Comparison of ENCODE assay signal across 7 mouse cellular contexts in the genomic region with DNA sequence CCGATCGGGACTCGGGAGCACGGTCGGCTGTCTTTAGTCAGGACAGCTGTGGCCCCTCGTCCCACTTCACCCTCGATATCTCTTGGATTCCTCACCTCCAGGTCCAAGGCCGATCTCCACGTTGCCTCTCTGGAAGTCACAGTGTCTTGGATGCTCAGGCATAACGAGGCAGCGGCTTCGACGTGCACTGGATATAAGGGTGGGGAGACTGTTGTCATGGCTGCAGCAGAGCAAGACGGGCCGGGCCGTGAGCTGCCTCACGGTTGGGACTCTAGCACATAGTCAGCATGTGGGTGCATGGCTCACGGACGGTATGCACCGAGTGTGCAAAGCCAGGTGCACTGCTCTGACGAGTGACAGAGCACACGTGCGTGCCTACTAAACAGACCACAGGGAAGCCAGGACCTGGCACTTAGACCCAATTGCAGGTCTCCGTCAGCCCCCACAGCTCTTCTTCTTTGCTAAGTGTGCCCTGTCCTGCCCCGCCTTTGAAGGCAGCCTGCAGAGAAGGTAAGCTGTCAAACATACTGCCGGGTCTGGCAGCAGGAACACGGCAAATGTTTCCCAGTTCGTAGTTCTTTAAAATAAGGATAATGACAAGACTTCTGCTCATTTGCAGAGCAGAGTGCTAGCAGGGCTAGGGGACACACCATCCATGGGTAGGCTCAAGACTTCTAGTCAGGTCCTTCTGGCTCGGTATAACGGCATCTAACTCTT. TPM values are rescaled to one million over a fixed set of nuclear protein-coding genes. Genes with fewer than 3 reads are reported as not detected.
A peak's percentile ranks its signal among the peaks of the same experiment; 100 is the strongest.
DNase-seq lines count a peak whose midpoint lies in the region; TF ChIP-seq lines count a peak whose summit lies in the region.

No protein-coding gene starts in this region.

- peak; percentile 54 to 60 for DNase-seq in B cell, adult 2 months
- peak; percentile 52 for DNase-seq in CD4-positive helper T cell, adult 2 months (ENCODE audit: low read depth, low spot score)
- DNase-seq in forebrain, embryonic 10.5 days (ENCODE audit: extremely low spot score, low spot score): peak; percentile 44
- DNase-seq in liver: peak; percentile 78
- no peak for DNase-seq in spleen, adult 2 months (ENCODE audit: low read depth in 1 of 2, low spot score in 2 of 2)
- DNase-seq in left cerebral cortex, postnatal 14 days (ENCODE audit: low spot score in 2 of 2): no peak
- no peak for DNase-seq in cerebellum, adult 8-10 months

- H3K36me3 ChIP-seq in forebrain, embryonic 10.5 days (replicated peaks): peaks cover 6% of the 10 kb centered on the region
- H3K36me3 ChIP-seq in spleen, adult 2 months (ENCODE audit: control insufficient read depth, insufficient read depth, low read length): no peaks in the 10 kb centered on the region

- WGBS in forebrain, embryonic 10.5 days: 1% methylated on average over 30 of the region's 30 CpGs
- WGBS in spleen, adult 2 months: 6% methylated on average over 26 of the region's 30 CpGs

- intact Hi-C loops in left cerebral cortex, postnatal 14 days (cut with DNase I): no loop called here

- peaks cover 45% of the 10 kb centered on the region for H3K27me3 ChIP-seq in forebrain, embryonic 10.5 days (ENCODE audit: poor library complexity, severe bottlenecking)
- H3K27me3 ChIP-seq in spleen, adult 2 months (ENCODE audit: control insufficient read depth, insufficient read depth, low read length): peaks cover 13% of the 10 kb centered on the region

- no peak overlapping the region for H3K27ac ChIP-seq in forebrain, embryonic 10.5 days
- H3K27ac ChIP-seq in spleen, adult 2 months (ENCODE audit: insufficient read depth, low read length): peak overlapping the region; percentile 49; the same call in 1 of the 2 replicates

- H3K4me3 ChIP-seq in forebrain, embryonic 10.5 days: peak overlapping the region; percentile 30
- peak overlapping the region; percentile 47 for H3K4me3 ChIP-seq in spleen, adult 2 months (ENCODE audit: extremely low read depth, insufficient read depth, insufficient read length)

- H3K9me3 ChIP-seq in forebrain, embryonic 10.5 days: no peaks in the 10 kb centered on the region

- H3K4me1 ChIP-seq in forebrain, embryonic 10.5 days: peaks cover 28% of the 10 kb centered on the region
- H3K4me1 ChIP-seq in spleen, adult 2 months (ENCODE audit: control insufficient read depth, insufficient read depth, insufficient read length): peaks cover 12% of the 10 kb centered on the region

- TF ChIP-seq CTCF in spleen, adult 2 months (IDR thresholded peaks at IDR 0.05; ENCODE audit: extremely low read depth, insufficient read depth, insufficient read length, insufficient replicate concordance): no peak

- no peak for TF ChIP-seq POLR2A in spleen, adult 2 months (IDR thresholded peaks at IDR 0.05; ENCODE audit: low read depth, low read length)

RNA-seq across cellular contexts. Expression of a gene that starts 0.9 kb away (rescaled TPM):
- 0.42 and 0.78 TPM in 2 replicates for polyA plus RNA-seq in forebrain, embryonic 10.5 days (2016; fragmentation: Nextera tagmentation; extraction: Ambion mirVana)
- polyA plus RNA-seq in spleen, adult 2 months (2012; rRNA removed): 14.8 and 17.3 TPM in 2 replicates
- 1 to 10 TPM; 3.9 to 4.5 TPM for total RNA-seq in left cerebral cortex, postnatal 14 days (2021)

RNA-seq across cellular contexts. Expression of a gene that starts 18.7 kb away (rescaled TPM):
- polyA plus RNA-seq in forebrain, embryonic 10.5 days (2016; fragmentation: Nextera tagmentation; extraction: Ambion mirVana): 122 and 124 TPM in 2 replicates
- 83.1 and 103 TPM in 2 replicates for polyA plus RNA-seq in spleen, adult 2 months (2012; rRNA removed)
- total RNA-seq in left cerebral cortex, postnatal 14 days (2021): 10 to 100 TPM; 60.3 to 61.4 TPM

RNA-seq across cellular contexts. Expression of a gene that starts 19.9 kb away (rescaled TPM):
- 21.9 and 23.1 TPM in 2 replicates for polyA plus RNA-seq in forebrain, embryonic 10.5 days (2016; fragmentation: Nextera tagmentation; extraction: Ambion mirVana)
- polyA plus RNA-seq in spleen, adult 2 months (2012; rRNA removed): 54.7 and 62.7 TPM in 2 replicates
- 10 to 100 TPM; 34.8 to 36.3 TPM for total RNA-seq in left cerebral cortex, postnatal 14 days (2021)

RNA-seq across cellular contexts. Expression of a gene that starts 38.9 kb away (rescaled TPM):
- 1.1 TPM in 2 replicates for polyA plus RNA-seq in forebrain, embryonic 10.5 days (2016; fragmentation: Nextera tagmentation; extraction: Ambion mirVana)
- polyA plus RNA-seq in spleen, adult 2 months (2012; rRNA removed): 0.87 and 1.0 TPM in 2 replicates
- under 1 TPM; 0.20 to 0.66 TPM for total RNA-seq in left cerebral cortex, postnatal 14 days (2021)

RNA-seq across cellular contexts. Expression of a gene that starts 51.4 kb away (rescaled TPM):
- polyA plus RNA-seq in forebrain, embryonic 10.5 days (2016; fragmentation: Nextera tagmentation; extraction: Ambion mirVana): 3.9 and 4.4 TPM in 2 replicates
- polyA plus RNA-seq in spleen, adult 2 months (2012; rRNA removed): 10.6 TPM in 2 replicates
- total RNA-seq in left cerebral cortex, postnatal 14 days (2021): 1 to 10 TPM; 4.0 to 5.0 TPM

Comparison
In these comparisons a context has a peak if more than half of its experiments do, and no peak if none do; other contexts are left out.
1. DNase-seq: peak in B cell, adult 2 months (2 of 2), CD4-positive helper T cell, adult 2 months (single experiment), forebrain, embryonic 10.5 days (single experiment) and liver (single experiment); none in spleen, adult 2 months (0 of 2), left cerebral cortex, postnatal 14 days (0 of 2) and cerebellum, adult 8-10 months (single experiment).